Mouse (Mus musculus): Measurements from ENCODE around the gene Gm7073.

- TF ChIP-seq CTCF (IDR thresholded peaks at IDR 0.05; ENCODE audit: control insufficient read depth, insufficient read depth, insufficient replicate concordance, low read depth, low read length) (no peak), POLR2A (IDR thresholded peaks at IDR 0.05; ENCODE audit: control insufficient read depth, low read depth, low read length) (no peak)
These were observed 31.5 kb upstream of the Gm7073 start for GRCm38 (mm10) chrX:60570539-60570938.
